Mouse (Mus musculus): ENCODE measurements around the gene Zfp90.
A peak's percentile ranks its signal among the peaks of the same experiment; 100 is the strongest.
"Not testable (repeated sequence)": the region's sequence is repeated elsewhere in the genome, so short reads cannot be mapped to it uniquely, and the experiment has no call there.

Zfp90 gene

GRCm38 (mm10) chr8:106415182-106415971 lies at the start of gene Zfp90:
TSS of gene Zfp90 (plus strand) at chr8:106415327.
- peak; percentile 75 for DNase-seq (ENCODE audit: low spot score)

- DNase-seq (ENCODE audit: low spot score): no peak
Observed at GRCm38 (mm10) chr8:106368501-106368900, 46.6 kb upstream of the Zfp90 start.

GRCm38 (mm10) chr8:106369069-106369468 lies 46.1 kb upstream of the Zfp90 start:
- no peak for DNase-seq (ENCODE audit: low spot score)

- DNase-seq (ENCODE audit: low spot score): no peak
Observed at GRCm38 (mm10) chr8:106375957-106376356, 39.2 kb upstream of the Zfp90 start.

- DNase-seq (ENCODE audit: low spot score): no peak
Observed at GRCm38 (mm10) chr8:106376862-106377261, 38.3 kb upstream of the Zfp90 start.

GRCm38 (mm10) chr8:106378501-106379048 lies 36.6 kb upstream of the Zfp90 start:
- DNase-seq (ENCODE audit: low spot score): no peak

GRCm38 (mm10) chr8:106379357-106379756 lies 35.8 kb upstream of the Zfp90 start:
- DNase-seq (ENCODE audit: low spot score): no peak

- DNase-seq (ENCODE audit: low spot score): no peak
Observed at GRCm38 (mm10) chr8:106381026-106381425, 34.1 kb upstream of the Zfp90 start.

- no peak for DNase-seq (ENCODE audit: low spot score)
Observed at GRCm38 (mm10) chr8:106387801-106388415, 27.2 kb upstream of the Zfp90 start.

GRCm38 (mm10) chr8:106394493-106394892 lies 20.6 kb upstream of the Zfp90 start:
- no peak for DNase-seq (ENCODE audit: low spot score)

GRCm38 (mm10) chr8:106399694-106400093 lies 15.4 kb upstream of the Zfp90 start:
- DNase-seq (ENCODE audit: low spot score): no peak

- no peak for DNase-seq (ENCODE audit: low spot score)
Observed at GRCm38 (mm10) chr8:106400181-106400580, 14.9 kb upstream of the Zfp90 start.

GRCm38 (mm10) chr8:106403246-106403933 lies 11.7 kb upstream of the Zfp90 start:
- peak; percentile 28 for DNase-seq (ENCODE audit: low spot score)

- no peak for DNase-seq (ENCODE audit: low spot score)
Observed at GRCm38 (mm10) chr8:106404825-106405224, 10.3 kb upstream of the Zfp90 start.

- no peak for DNase-seq (ENCODE audit: low spot score)
Observed at GRCm38 (mm10) chr8:106405810-106406209, 9.3 kb upstream of the Zfp90 start.

- no peak for DNase-seq (ENCODE audit: low spot score)
Observed at GRCm38 (mm10) chr8:106410055-106410454, 5.1 kb upstream of the Zfp90 start.

GRCm38 (mm10) chr8:106410564-106410963 lies 4.6 kb upstream of the Zfp90 start:
- no peak for DNase-seq (ENCODE audit: low spot score)

- DNase-seq (ENCODE audit: low spot score): peak; percentile 43
Observed at GRCm38 (mm10) chr8:106411783-106412451, 3.2 kb upstream of the Zfp90 start.

- no peak for DNase-seq (ENCODE audit: low spot score)
Observed at GRCm38 (mm10) chr8:106417692-106418091, 2.6 kb downstream of the Zfp90 start.

- DNase-seq (ENCODE audit: low spot score): no peak
Observed at GRCm38 (mm10) chr8:106431088-106431487, 16.0 kb downstream of the Zfp90 start.

- DNase-seq (ENCODE audit: low spot score): not testable (repeated sequence)
Observed at GRCm38 (mm10) chr8:106431952-106432351, 16.8 kb downstream of the Zfp90 start.

GRCm38 (mm10) chr8:106432954-106433570 lies 17.9 kb downstream of the Zfp90 start:
- DNase-seq (ENCODE audit: low spot score): peak; percentile 50

All from spleen, adult 12 weeks (tissue).